ENCODE assay signal across 8 mouse cellular contexts in the genomic region with DNA sequence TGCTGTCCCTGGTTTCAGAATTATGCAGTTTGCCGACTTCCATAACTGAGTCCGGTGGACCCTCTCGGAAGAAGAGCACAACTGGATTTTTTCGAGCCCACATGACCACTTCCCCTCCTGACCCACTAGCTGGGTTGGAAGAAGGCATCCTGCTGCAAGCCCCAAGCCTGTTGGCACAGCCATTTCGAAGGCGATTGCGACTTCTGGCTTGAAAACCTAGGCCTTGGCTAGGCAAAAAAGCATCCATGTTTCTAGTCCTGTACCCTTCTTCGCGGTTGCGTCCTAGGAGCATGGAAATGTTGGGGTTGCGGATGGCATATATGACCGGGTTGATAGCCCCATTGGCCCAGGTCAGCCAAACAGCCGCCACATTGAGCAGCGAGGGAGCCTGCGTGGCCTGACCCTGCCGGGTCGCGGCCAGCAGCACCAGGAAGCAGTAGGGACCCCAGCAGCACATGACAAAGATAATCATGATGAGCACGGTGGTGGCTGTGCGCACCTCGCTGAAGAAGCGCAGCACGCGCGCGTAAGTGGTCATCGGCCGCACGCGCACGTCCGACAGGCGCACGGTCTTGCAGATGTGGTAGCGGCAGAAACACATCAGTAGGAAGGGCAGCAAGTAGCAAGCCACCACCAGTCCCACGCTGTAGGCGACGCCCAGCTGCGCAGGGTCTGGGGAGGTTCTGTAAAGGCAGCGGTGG. TPM values are rescaled to one million over a fixed set of nuclear protein-coding genes. Genes with fewer than 3 reads are reported as not detected.
DNase-seq lines count a peak whose midpoint lies in the region; ATAC-seq and TF ChIP-seq lines count a peak whose summit lies in the region.

No protein-coding gene starts in this region.

- peak; percentile 32; the same call in 1 of the 2 replicates for ATAC-seq in embryonic facial prominence, embryonic 11.5 days (replicated peaks; ENCODE audit: insufficient number of reproducible peaks, low FRiP score, low TSS enrichment, low read depth)
- ATAC-seq in hindbrain, embryonic 16.5 days, result peak; percentile 84
- ATAC-seq in midbrain, embryonic 15.5 days (replicated peaks), result peak; percentile 84

- TF ChIP-seq CTCF in left cerebral cortex, adult 2 months (IDR thresholded peaks at IDR 0.05), result no peak

- H3K9ac ChIP-seq in embryonic facial prominence, embryonic 11.5 days (replicated peaks; ENCODE audit: low read length), result peak overlapping the region; percentile 69
- H3K9ac ChIP-seq in hindbrain, embryonic 16.5 days (ENCODE audit: low read depth, low read length), result peak overlapping the region; percentile 80
- peak overlapping the region; percentile 75 for H3K9ac ChIP-seq in midbrain, embryonic 15.5 days

- no peaks in the 10 kb centered on the region for H3K4me1 ChIP-seq in embryonic facial prominence, embryonic 11.5 days (ENCODE audit: control insufficient read depth, insufficient read depth, low read length)
- no peaks in the 10 kb centered on the region for H3K4me1 ChIP-seq in hindbrain, embryonic 16.5 days (ENCODE audit: control insufficient read depth, insufficient read depth, low read depth, low read length)
- peaks cover 12% of the 10 kb centered on the region for H3K4me1 ChIP-seq in midbrain, embryonic 15.5 days

- 3% methylated on average over 40 of the region's 40 CpGs for WGBS in embryonic facial prominence, embryonic 11.5 days
- 5% methylated on average over 40 of the region's 40 CpGs for WGBS in hindbrain, embryonic 16.5 days
- WGBS in midbrain, embryonic 15.5 days, result 3% methylated on average over 40 of the region's 40 CpGs

- H3K27me3 ChIP-seq in embryonic facial prominence, embryonic 11.5 days (ENCODE audit: control insufficient read depth, insufficient read depth, low read length), result peaks cover 9% of the 10 kb centered on the region
- H3K27me3 ChIP-seq in hindbrain, embryonic 16.5 days (replicated peaks; ENCODE audit: control insufficient read depth, insufficient read depth, low read length), result no peaks in the 10 kb centered on the region
- peaks cover 3% of the 10 kb centered on the region; the same call in 1 of the 2 replicates for H3K27me3 ChIP-seq in midbrain, embryonic 15.5 days (replicated peaks)

- H3K27ac ChIP-seq in left cerebral cortex, adult 2 months, result peak overlapping the region; percentile 93
- no peak overlapping the region for H3K27ac ChIP-seq in embryonic facial prominence, embryonic 11.5 days (replicated peaks; ENCODE audit: low read depth, low read length)
- peak overlapping the region; percentile 87 for H3K27ac ChIP-seq in hindbrain, embryonic 16.5 days (ENCODE audit: low read depth, low read length)
- peak overlapping the region; percentile 91 for H3K27ac ChIP-seq in midbrain, embryonic 15.5 days

- DNase-seq in left cerebral cortex, adult 2 months (ENCODE audit: extremely low spot score in 1 of 2, low spot score in 2 of 2), result no peak
- no peak for DNase-seq in left cerebral cortex, postnatal 36 days (ENCODE audit: low spot score in 2 of 2)
- DNase-seq in embryonic facial prominence, embryonic 11.5 days (ENCODE audit: low spot score), result no peak
- DNase-seq in urinary bladder, postnatal 25 days (ENCODE audit: low spot score), result no peak
- no peak for DNase-seq in urinary bladder, adult 2 months (ENCODE audit: low spot score)
- no peak for DNase-seq in cerebellum, postnatal 14 days

- intact Hi-C loops in left cerebral cortex, adult 2 months (cut with DNase I), result loop anchor here (2.0 kb wide), 1 partner anchor 15 kb away; the partner anchor contains the start of genes Jkamp and L3hypdh
- intact Hi-C loops in left cerebral cortex, postnatal 36 days (cut with DNase I), result loop anchor here (2.0 kb wide), 1 partner anchor 15 kb away; the partner anchor contains the start of genes Jkamp and L3hypdh

- H3K9me3 ChIP-seq in embryonic facial prominence, embryonic 11.5 days (replicated peaks; ENCODE audit: control insufficient read depth, low read length), result no peaks in the 10 kb centered on the region
- H3K9me3 ChIP-seq in hindbrain, embryonic 16.5 days (ENCODE audit: control insufficient read depth, low read length), result no peaks in the 10 kb centered on the region
- H3K9me3 ChIP-seq in midbrain, embryonic 15.5 days, result no peaks in the 10 kb centered on the region

- no peaks in the 10 kb centered on the region for H3K36me3 ChIP-seq in embryonic facial prominence, embryonic 11.5 days (replicated peaks; ENCODE audit: control insufficient read depth, insufficient read depth, low read depth, low read length)
- no peaks in the 10 kb centered on the region for H3K36me3 ChIP-seq in hindbrain, embryonic 16.5 days (ENCODE audit: control insufficient read depth, insufficient read depth, low read length)
- H3K36me3 ChIP-seq in midbrain, embryonic 15.5 days (replicated peaks), result no peaks in the 10 kb centered on the region

- peak overlapping the region; percentile 99 for H3K4me2 ChIP-seq in embryonic facial prominence, embryonic 11.5 days (ENCODE audit: low read depth, low read length)
- peak overlapping the region; percentile 91 for H3K4me2 ChIP-seq in hindbrain, embryonic 16.5 days (ENCODE audit: low read length)
- peak overlapping the region; percentile 85 for H3K4me2 ChIP-seq in midbrain, embryonic 15.5 days

- peak overlapping the region; percentile 80 for H3K4me3 ChIP-seq in left cerebral cortex, adult 2 months
- H3K4me3 ChIP-seq in embryonic facial prominence, embryonic 11.5 days (ENCODE audit: low read depth, low read length), result peak overlapping the region; percentile 65
- peak overlapping the region; percentile 68 for H3K4me3 ChIP-seq in hindbrain, embryonic 16.5 days (ENCODE audit: low read length)
- H3K4me3 ChIP-seq in midbrain, embryonic 15.5 days, result peak overlapping the region; percentile 64

RNA-seq across cellular contexts. Expression of gene Gpr135, which starts 1.1 kb away (rescaled TPM):
- total RNA-seq in left cerebral cortex, adult 2 months (2021), result 10 to 100 TPM; 12.8 to 16.5 TPM
- 10 to 100 TPM; 12.1 to 14.6 TPM for total RNA-seq in left cerebral cortex, postnatal 36 days (2021)
- polyA plus RNA-seq in embryonic facial prominence, embryonic 11.5 days (2014; fragmentation: Nextera tagmentation; extraction: Ambion mirVana), result 0.29 and 0.55 TPM in 2 replicates
- 6.9 and 7.8 TPM in 2 replicates for polyA plus RNA-seq in hindbrain, embryonic 16.5 days (2015; fragmentation: Nextera tagmentation; extraction: Ambion mirVana)
- polyA plus RNA-seq in midbrain, embryonic 15.5 days (2015; fragmentation: Nextera tagmentation; extraction: Ambion mirVana), result 7.6 and 7.8 TPM in 2 replicates
- 2.7 and 3.4 TPM in 2 replicates for polyA plus RNA-seq in urinary bladder, adult 2 months (2012; rRNA removed)

RNA-seq across cellular contexts. Expression of gene L3hypdh, which starts 15.5 kb away (rescaled TPM):
- 1 to 10 TPM; 2.6 to 3.9 TPM for total RNA-seq in left cerebral cortex, adult 2 months (2021)
- total RNA-seq in left cerebral cortex, postnatal 36 days (2021), result 1 to 10 TPM; 2.2 to 2.6 TPM
- polyA plus RNA-seq in embryonic facial prominence, embryonic 11.5 days (2014; fragmentation: Nextera tagmentation; extraction: Ambion mirVana), result 10.9 and 14.0 TPM in 2 replicates
- 11.7 and 12.9 TPM in 2 replicates for polyA plus RNA-seq in hindbrain, embryonic 16.5 days (2015; fragmentation: Nextera tagmentation; extraction: Ambion mirVana)
- 10.7 and 11.8 TPM in 2 replicates for polyA plus RNA-seq in midbrain, embryonic 15.5 days (2015; fragmentation: Nextera tagmentation; extraction: Ambion mirVana)
- 18.4 and 21.0 TPM in 2 replicates for polyA plus RNA-seq in urinary bladder, adult 2 months (2012; rRNA removed)

RNA-seq across cellular contexts. Expression of gene Jkamp, which starts 15.6 kb away (rescaled TPM):
- total RNA-seq in left cerebral cortex, adult 2 months (2021), result 10 to 100 TPM; 52.4 to 55.6 TPM
- 10 to 100 TPM; 48.2 to 51.3 TPM for total RNA-seq in left cerebral cortex, postnatal 36 days (2021)
- polyA plus RNA-seq in embryonic facial prominence, embryonic 11.5 days (2014; fragmentation: Nextera tagmentation; extraction: Ambion mirVana), result 48.2 and 60.7 TPM in 2 replicates
- polyA plus RNA-seq in hindbrain, embryonic 16.5 days (2015; fragmentation: Nextera tagmentation; extraction: Ambion mirVana), result 129 TPM in 2 replicates
- 129 and 135 TPM in 2 replicates for polyA plus RNA-seq in midbrain, embryonic 15.5 days (2015; fragmentation: Nextera tagmentation; extraction: Ambion mirVana)
- polyA plus RNA-seq in urinary bladder, adult 2 months (2012; rRNA removed), result 41.7 and 46.5 TPM in 2 replicates

Comparison
In these comparisons a context has a peak if more than half of its experiments do, and no peak if none do; other contexts are left out.
1. ATAC-seq: peak in every context shown above with its lines; median percentile 84 in hindbrain, embryonic 16.5 days; 84 in midbrain, embryonic 15.5 days; 32 in embryonic facial prominence, embryonic 11.5 days.